Mouse (Mus musculus) intestine, embryonic 15.5 days (tissue): ENCODE measurements at regions not wholly inside any gene's neighbourhood (a gene's known extent, or its start where the extent isn't known, plus 50 kb on each side); places are given as distances from the start of the nearest gene placed in this dataset.

Experiments
- ATAC-seq: fragments of 200-750 bp; cut with Nextera tagmentation; 2 replicates; pipeline ENCODE4 v1.8.0; 2017; ENCODE audit warnings: moderate TSS enrichment, moderate library complexity
- H3K27ac ChIP-seq: fragments of 300-500 bp; sonication (generic); 2 replicates; pipeline ENCODE4 v1.5.1; 2015; ENCODE audit warnings: mild to moderate bottlenecking, inconsistent platforms
- H3K27me3 ChIP-seq: fragments of 300-500 bp; sonication (generic); replicated peaks from 2 replicates; pipeline ENCODE4 v1.6.1; 2015; ENCODE audit warnings: inconsistent platforms
- H3K36me3 ChIP-seq: fragments of 300-500 bp; sonication (generic); 2 replicates; pipeline ENCODE4 v1.6.1; 2015; ENCODE audit warnings: inconsistent platforms
- H3K4me1 ChIP-seq: fragments of 300-500 bp; sonication (generic); replicated peaks from 2 replicates; pipeline ENCODE4 v1.6.1; 2015; ENCODE audit warnings: inconsistent platforms
- H3K4me2 ChIP-seq: fragments of 300-500 bp; sonication (generic); replicated peaks from 2 replicates; pipeline ENCODE4 v1.6.1; 2015; ENCODE audit warnings: mild to moderate bottlenecking, inconsistent platforms
- H3K4me3 ChIP-seq: fragments of 300-500 bp; sonication (generic); replicated peaks from 2 replicates; pipeline ENCODE4 v1.5.1; 2015; ENCODE audit warnings: inconsistent platforms
- H3K9ac ChIP-seq: fragments of 300-500 bp; sonication (generic); 2 replicates; pipeline ENCODE4 v1.6.1; 2015; ENCODE audit warnings: inconsistent platforms
- H3K9me3 ChIP-seq: fragments of 300-500 bp; sonication (generic); 2 replicates; pipeline ENCODE4 v1.6.1; 2016; ENCODE audit warnings: inconsistent platforms
- WGBS: fragments of 180-500 bp; shearing (Covaris S2); methylation state at CpG from one replicate; pipeline ENCODE4 v1.1.7; 2015; 5-methylcytosine and 5-hydroxymethylcytosine counted together

DNA sequence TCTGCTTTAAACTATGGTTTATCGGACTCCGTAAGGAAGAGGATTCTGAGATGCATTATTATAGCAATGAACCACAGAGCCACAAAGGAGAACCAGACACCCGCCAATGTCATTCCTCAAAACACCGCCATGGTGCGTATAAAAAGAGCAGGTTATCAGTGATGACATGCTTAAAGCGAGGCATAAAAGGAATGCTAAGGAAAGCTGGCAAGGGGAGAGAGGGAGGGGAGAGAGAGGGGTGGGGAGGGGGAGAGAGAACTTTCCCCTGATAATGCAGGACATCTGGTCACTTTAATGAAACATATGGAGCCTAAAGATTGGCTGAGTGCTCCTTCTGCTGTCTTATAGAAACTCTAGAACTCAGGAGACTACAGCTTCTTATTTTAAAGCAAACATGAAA, 222.8 kb upstream of the Lrig3 start:
- 40% methylated on average over 6 of the region's 6 CpGs for WGBS
- Histone ChIP-seq H3K27ac (0 out of 2 replicates have a peak overlapping the region, but pooled peaks have one; percentile 17), H3K4me3 (no peak overlapping the region), H3K4me2 (peak overlapping the region; percentile 26; the same call in 1 of the 2 replicates), H3K4me1 (peaks cover 3% of the 10 kb centered on the region; the same call in 1 of the 2 replicates), H3K36me3 (no peaks in the 10 kb centered on the region), H3K9me3 (no peaks in the 10 kb centered on the region), H3K9ac (no peak overlapping the region), H3K27me3 (no peaks in the 10 kb centered on the region)
- no peak for ATAC-seq

DNA sequence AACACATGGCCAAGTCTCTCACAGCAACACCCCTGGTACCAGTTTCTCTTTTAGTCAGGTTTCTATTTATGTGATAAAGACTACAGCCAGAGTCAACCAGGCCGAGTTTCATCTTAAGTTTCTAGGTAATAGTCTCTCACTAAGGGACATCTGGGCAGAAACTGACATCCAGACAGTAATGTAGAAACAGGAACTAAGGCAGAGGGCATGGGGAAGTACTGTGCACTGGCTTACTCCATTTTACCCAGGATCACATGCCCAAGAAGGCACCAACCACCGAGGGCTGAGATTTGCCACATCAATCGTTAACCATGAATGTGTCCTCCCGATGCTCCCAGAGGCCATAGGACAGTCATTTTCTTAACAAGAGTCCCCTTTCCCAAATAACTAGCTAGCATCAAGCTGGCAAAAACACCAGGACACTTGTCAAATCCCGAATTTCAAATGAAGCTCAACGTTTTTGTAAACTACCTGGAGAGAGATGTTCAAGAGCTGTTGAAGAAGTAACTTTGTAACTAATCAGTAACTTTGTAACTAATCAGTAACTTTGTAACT, 216.9 kb upstream of the Lrig3 start:
- Histone ChIP-seq H3K9me3 (no peaks in the 10 kb centered on the region), H3K4me3 (no peak overlapping the region), H3K4me2 (no peak overlapping the region), H3K9ac (no peak overlapping the region), H3K27me3 (no peaks in the 10 kb centered on the region), H3K27ac (no peak overlapping the region), H3K36me3 (no peaks in the 10 kb centered on the region), H3K4me1 (no peaks in the 10 kb centered on the region; the same call in 1 of the 2 replicates)
- WGBS, result 67% methylated on average over 6 of the region's 6 CpGs
- no peak for ATAC-seq

DNA sequence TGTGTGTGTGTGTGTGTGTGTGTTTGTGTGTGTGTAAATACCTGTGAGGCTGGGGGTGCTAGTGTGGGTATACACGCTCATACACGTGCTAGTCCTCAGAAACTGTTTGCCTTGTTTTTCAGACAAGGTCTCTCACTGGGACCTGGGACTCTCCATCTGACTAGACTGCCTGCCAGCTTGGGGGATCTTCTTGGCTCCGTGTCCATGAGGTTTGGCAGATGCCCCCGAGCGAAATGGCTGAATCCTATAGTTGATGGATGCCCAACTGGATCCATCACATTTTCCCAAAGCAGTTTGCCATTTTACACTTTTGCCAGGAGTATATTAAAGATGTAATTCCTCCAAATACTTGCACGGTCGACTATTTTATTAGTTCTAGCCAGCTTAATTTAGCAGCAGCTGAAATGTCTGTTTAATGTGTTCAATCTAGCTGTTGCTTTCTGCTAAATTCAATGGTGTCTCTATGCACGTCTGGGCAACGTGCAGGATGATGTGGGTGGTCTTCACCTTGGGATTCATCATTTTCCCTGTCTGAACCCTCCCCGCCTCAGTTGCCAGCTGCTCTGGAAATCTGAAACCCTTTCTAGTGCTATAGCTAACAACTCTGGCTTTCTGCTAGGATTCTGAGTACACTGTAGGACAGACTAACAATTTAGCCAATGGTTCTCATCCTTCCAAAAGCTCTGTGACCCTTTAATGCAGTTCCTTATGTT, 213.3 kb upstream of the Lrig3 start:
- no peaks in the 10 kb centered on the region for H3K27me3 ChIP-seq
- H3K9me3 ChIP-seq, result no peaks in the 10 kb centered on the region
- no peak overlapping the region for H3K4me3 ChIP-seq
- H3K9ac ChIP-seq, result no peak overlapping the region
- no peak overlapping the region for H3K4me2 ChIP-seq
- H3K36me3 ChIP-seq, result no peaks in the 10 kb centered on the region
- 43% methylated on average over 10 of the region's 10 CpGs for WGBS
- no peak overlapping the region for H3K27ac ChIP-seq
- no peak for ATAC-seq
- H3K4me1 ChIP-seq, result no peaks in the 10 kb centered on the region

DNA sequence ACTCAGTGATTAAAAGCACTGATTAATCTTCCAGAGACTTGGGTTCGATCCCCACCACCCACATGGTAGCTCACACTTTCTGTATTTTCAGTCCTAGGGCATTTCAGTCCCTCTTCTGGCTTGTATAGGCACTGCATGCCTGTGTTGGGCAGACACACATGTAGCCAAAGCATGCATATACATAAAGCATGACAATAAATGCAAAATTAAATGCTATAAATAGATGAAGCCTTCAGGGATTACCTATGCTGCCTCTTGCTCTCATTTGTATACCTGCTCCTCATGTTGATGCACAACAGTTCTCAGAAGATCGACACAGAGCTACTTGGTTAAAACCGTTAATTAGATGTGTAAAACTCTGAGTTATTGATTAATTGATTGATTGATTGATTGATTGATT, 206.8 kb upstream of the Lrig3 start:
- 87% methylated on average over 3 of the region's 3 CpGs for WGBS
- no peak for ATAC-seq

DNA sequence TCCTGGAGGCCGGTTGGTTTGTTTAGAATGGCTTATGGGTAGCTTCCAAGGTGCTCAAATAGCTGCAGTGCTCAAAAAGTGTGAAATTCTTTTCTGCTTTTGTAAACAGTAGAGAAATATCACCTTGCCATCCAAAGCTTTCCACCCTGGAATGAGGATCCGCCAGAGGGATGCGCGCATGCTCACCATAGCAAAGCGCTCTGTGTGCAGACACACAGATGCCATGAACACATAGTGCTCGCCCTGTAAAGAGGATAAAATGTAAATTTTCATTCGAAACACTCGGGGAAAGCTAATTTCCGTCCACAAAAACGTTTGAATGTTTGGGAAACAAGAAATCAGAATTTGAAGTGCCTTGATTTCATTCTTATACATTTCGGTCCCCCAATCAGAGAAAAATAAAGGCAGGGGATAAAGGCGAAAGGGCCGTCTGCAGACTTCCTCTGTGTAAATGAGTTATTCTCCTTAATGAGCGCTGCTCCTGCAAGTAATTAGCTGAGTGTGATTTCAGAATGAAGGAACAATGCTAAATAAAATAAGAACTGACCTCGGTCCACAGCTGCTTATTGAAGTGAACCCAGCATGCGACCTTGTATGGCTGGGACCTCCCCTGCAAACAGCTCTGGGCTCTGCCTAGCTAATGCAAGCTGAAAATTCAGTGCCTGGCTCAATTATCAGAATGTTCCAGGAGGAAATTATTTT, 203.4 kb upstream of the Lrig3 start:
- Histone ChIP-seq H3K27me3 (no peaks in the 10 kb centered on the region), H3K36me3 (no peaks in the 10 kb centered on the region), H3K27ac (no peak overlapping the region), H3K4me2 (no peak overlapping the region), H3K9me3 (no peaks in the 10 kb centered on the region), H3K4me1 (no peaks in the 10 kb centered on the region), H3K9ac (no peak overlapping the region), H3K4me3 (no peak overlapping the region)
- ATAC-seq, result no peak
- 79% methylated on average over 16 of the region's 16 CpGs for WGBS

More for the DNA sequence above, 206.8 kb upstream of the Lrig3 start:
- Histone ChIP-seq H3K4me3 (no peak overlapping the region), H3K4me1 (no peaks in the 10 kb centered on the region), H3K4me2 (no peak overlapping the region), H3K9ac (no peak overlapping the region), H3K36me3 (no peaks in the 10 kb centered on the region), H3K27ac (no peak overlapping the region), H3K9me3 (no peaks in the 10 kb centered on the region), H3K27me3 (no peaks in the 10 kb centered on the region)

DNA sequence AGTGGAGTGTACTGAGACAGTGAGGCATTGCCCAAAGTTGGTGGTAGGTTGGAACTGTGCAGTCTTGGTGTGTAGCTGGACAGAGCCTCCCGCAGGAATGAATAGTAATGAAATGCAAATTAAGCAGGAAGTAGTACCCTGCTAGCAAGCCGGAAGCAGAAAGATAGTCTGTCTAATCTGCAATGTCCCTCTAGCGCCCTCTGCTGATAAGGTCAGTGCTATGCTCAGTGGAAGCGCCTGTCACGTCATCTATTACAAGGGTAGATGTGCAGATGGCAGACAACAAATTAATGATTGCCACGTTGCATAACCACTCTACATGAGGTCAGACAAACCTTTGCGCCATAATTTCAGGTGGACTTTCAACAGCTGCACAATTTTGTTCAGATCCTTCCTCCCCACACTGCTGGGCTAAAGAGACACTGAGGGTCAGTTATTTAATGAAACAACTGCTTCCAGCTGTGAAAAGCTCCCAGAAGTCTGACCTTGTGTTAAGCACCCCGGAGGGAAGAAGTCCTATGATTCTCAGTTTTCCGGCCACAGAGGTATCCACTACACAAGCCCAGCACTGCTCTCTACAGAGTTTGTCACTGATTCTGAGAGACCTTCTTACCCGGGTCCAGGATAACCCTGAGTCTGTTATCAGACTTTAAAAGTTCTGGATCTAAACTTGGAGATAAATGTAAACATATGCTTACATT, 201.4 kb upstream of the Lrig3 start:
- Histone ChIP-seq H3K9me3 (no peaks in the 10 kb centered on the region), H3K9ac (no peak overlapping the region), H3K27me3 (no peaks in the 10 kb centered on the region), H3K4me1 (0 out of 2 replicates have a peak, but pooled peaks cover 3% of the 10 kb centered on the region), H3K36me3 (no peaks in the 10 kb centered on the region), H3K4me3 (no peak overlapping the region), H3K4me2 (no peak overlapping the region), H3K27ac (no peak overlapping the region)
- WGBS, result 57% methylated on average over 10 of the region's 10 CpGs
- ATAC-seq, result peak; percentile 43

DNA sequence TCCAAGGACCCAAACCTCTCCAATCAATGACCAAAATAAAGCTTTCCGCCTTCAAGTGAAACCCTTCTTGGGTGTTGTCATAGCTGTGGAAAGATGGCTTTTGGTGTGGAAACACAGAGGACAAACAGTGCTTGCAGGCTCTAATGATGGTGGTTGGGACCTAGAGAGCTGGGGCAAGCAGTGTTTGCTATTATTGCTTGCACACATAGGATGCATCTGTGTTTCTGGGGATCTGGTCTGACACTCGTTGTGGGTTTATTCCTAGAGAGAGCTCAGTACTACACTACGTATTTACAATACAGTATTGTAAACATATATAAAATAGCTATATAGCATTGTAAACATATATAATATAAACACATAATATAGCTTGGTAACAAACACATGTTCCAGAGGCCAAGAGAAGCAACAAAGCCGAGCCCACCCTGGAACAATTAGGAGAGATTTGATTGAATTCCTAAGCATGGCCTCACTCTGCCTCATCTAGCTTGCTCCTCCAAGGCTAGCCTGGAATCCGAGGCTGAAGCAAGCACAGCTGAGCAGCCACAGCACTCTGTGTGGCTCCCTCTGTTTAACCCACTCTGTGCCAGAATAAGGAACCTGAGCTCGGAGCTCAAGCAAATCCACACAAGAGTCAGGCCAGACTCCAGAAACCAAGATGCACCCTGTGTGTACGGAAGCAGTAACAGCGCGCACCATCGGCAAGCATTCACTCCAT, 200.7 kb upstream of the Lrig3 start:
- Histone ChIP-seq H3K27ac (0 out of 2 replicates have a peak overlapping the region, but pooled peaks have one; percentile 19), H3K36me3 (no peaks in the 10 kb centered on the region), H3K4me1 (0 out of 2 replicates have a peak, but pooled peaks cover 3% of the 10 kb centered on the region), H3K9ac (no peak overlapping the region), H3K4me2 (no peak overlapping the region), H3K4me3 (no peak overlapping the region), H3K9me3 (no peaks in the 10 kb centered on the region), H3K27me3 (no peaks in the 10 kb centered on the region)
- 60% methylated on average over 10 of the region's 10 CpGs for WGBS
- peak; percentile 62; the same call in 1 of the 2 replicates for ATAC-seq

DNA sequence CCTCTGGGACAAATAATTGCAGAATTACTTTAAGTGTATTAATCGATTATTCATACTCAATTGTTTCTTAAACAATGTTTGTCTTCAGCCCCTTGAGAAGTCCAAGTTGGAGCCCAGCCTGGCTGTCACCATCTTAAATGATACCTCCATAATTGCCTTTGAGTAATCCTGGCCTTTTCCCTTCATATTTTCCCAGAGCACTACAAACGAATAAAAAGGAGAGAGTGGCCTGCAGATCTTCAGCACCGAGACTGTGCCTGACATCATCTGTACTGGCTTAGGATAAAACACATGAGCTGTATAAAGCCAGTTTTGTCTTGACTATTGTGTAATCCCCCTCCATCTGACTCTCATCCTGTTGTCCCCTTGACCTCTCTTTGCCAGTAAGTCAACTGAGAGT, 197.7 kb upstream of the Lrig3 start:
- no peaks in the 10 kb centered on the region for H3K9me3 ChIP-seq
- ATAC-seq, result no peak
- no peak overlapping the region for H3K9ac ChIP-seq
- no peak overlapping the region for H3K27ac ChIP-seq
- no peaks in the 10 kb centered on the region for H3K36me3 ChIP-seq
- no peak overlapping the region for H3K4me2 ChIP-seq
- no peak overlapping the region for H3K4me3 ChIP-seq
- H3K27me3 ChIP-seq, result no peaks in the 10 kb centered on the region
- H3K4me1 ChIP-seq, result 0 out of 2 replicates have a peak, but pooled peaks cover 3% of the 10 kb centered on the region
- 55% methylated on average over 3 of the region's 3 CpGs for WGBS

DNA sequence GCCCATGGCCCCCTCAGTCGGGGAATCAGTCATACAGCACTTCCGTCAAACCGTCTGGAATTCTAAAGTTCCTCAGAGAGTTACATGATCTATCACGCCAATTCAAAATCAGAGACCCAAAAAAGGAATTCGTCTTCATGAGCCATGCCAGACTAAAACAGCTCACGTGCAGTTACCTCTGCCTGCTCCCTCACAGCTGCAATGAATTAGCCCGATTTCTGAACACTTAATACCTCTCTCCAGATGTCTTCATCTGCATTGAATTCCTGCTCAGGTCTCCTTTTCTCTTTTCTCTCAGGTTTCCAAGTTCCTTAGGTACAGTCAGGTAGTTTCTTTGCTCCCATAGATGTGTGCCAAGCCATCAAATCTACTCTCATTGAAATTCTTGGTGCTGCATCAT, 192.4 kb upstream of the Lrig3 start:
- Histone ChIP-seq H3K27me3 (no peaks in the 10 kb centered on the region), H3K36me3 (no peaks in the 10 kb centered on the region), H3K4me2 (no peak overlapping the region), H3K9ac (no peak overlapping the region), H3K4me3 (no peak overlapping the region), H3K9me3 (no peaks in the 10 kb centered on the region), H3K4me1 (no peaks in the 10 kb centered on the region), H3K27ac (no peak overlapping the region)
- 76% methylated on average over 7 of the region's 7 CpGs for WGBS
- no peak for ATAC-seq

DNA sequence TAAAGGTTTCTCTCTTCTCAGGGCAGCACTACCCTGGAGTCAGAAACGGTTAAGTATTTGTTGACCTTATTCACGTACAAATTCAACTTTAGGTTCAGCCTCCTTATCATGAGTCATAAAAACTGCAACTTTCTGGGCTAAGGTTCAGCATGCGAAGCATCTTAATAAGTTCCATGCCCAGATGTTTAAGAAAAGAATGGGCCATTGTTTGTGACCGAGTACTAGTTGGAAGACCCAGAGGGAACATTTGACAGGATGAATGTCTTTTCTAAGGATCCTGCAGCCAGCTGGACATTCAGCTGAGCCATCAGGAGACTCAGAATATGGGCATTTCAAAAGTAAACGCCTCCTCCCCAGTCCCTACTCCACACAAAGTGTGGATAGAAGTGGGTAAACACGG, 183.5 kb upstream of the Lrig3 start:
- Histone ChIP-seq H3K9me3 (no peaks in the 10 kb centered on the region), H3K4me2 (no peak overlapping the region), H3K9ac (no peak overlapping the region), H3K27ac (no peak overlapping the region), H3K36me3 (no peaks in the 10 kb centered on the region), H3K4me1 (peaks cover 9% of the 10 kb centered on the region; the same call in 1 of the 2 replicates), H3K27me3 (no peaks in the 10 kb centered on the region), H3K4me3 (no peak overlapping the region)
- ATAC-seq, result no peak
- WGBS, result 35% methylated on average over 6 of the region's 6 CpGs

DNA sequence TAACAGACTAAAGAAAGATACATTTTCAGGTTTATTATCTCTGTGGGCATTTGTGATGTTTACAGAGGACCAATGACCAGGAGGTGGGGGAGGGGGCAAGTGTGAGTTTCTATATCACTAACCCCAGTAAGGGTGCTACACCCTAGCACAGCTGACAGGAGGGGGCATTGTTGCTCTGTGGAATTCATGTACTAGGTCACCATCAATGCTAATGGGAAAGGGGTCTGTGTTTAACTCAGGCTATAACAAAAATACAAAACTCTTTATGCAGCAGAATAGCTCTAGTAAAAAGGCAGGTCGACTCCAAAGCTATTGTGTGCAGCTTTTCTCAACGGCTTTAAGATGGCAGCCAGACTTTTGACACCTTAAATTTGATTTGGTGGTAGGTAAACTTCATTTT, 181.1 kb upstream of the Lrig3 start:
- Histone ChIP-seq H3K4me2 (no peak overlapping the region), H3K4me3 (no peak overlapping the region), H3K9me3 (no peaks in the 10 kb centered on the region), H3K9ac (no peak overlapping the region), H3K27ac (peak overlapping the region; percentile 42; the same call in 1 of the 2 replicates), H3K4me1 (peaks cover 9% of the 10 kb centered on the region; the same call in 1 of the 2 replicates), H3K36me3 (no peaks in the 10 kb centered on the region), H3K27me3 (no peaks in the 10 kb centered on the region)
- 12% methylated on average over 2 of the region's 2 CpGs for WGBS
- peak; percentile 57 for ATAC-seq
